Mouse (Mus musculus): ENCODE data around the gene Hspd1. TPM values are rescaled to one million over a fixed set of nuclear protein-coding genes. Genes with fewer than 3 reads are reported as not detected.

The Hspd1 gene
- polyA plus RNA-seq, 1 experiment from 2014 or later: 346 TPM

DNA sequence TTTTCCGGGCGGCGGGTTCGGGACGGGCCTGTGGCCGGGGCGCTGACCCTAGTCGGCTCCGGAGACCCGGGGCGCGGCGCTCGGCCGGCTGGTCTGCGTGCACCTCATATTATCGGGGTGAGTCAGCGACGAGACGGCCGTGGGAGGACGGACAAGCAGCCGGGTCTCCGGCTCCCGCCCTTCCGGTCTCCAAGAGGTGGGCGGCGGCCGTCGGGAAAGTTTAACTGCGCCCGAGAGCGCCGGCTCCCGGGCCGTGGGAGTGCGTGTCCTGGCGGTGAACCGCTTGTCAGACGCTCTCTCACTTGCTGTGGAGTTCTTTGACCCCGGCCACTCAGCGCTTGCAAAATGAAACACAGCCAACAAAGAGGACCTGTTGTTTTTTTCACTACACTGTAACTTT, 35.0 kb downstream of the Hspd1 start:
- under 1% methylated on average over 42 of the region's 42 CpGs for WGBS
- Histone ChIP-seq H3K9ac (peak overlapping the region; percentile 78), H3K36me3 (peaks cover 9% of the 10 kb centered on the region), H3K9me3 (no peaks in the 10 kb centered on the region), H3K4me1 (peaks cover 10% of the 10 kb centered on the region), H3K27me3 (peaks cover 4% of the 10 kb centered on the region; the same call in 1 of the 2 replicates), H3K4me3 (peak overlapping the region; percentile 84), H3K27ac (peak overlapping the region; percentile 11; the same call in 1 of the 2 replicates), H3K4me2 (replicated peaks) (peak overlapping the region; percentile 78)
- peak; percentile 54 for ATAC-seq (ENCODE audit: low FRiP score, low read depth)

- Histone ChIP-seq H3K9me3 (no peaks in the 10 kb centered on the region), H3K27ac (peak within 1 kb of the TSS; percentile 52; the same call in 1 of the 2 replicates), H3K27me3 (peaks cover 4% of the 10 kb centered on the region; the same call in 1 of the 2 replicates), H3K36me3 (peaks cover 9% of the 10 kb centered on the region), H3K4me3 (peak within 1 kb of the TSS; percentile 84), H3K4me1 (peaks cover 10% of the 10 kb centered on the region), H3K4me2 (replicated peaks) (peak within 1 kb of the TSS; percentile 82), H3K9ac (peak within 1 kb of the TSS; percentile 78)
- ATAC-seq (ENCODE audit: low FRiP score, low read depth): peak; percentile 100
- under 1% methylated on average over 45 of the region's 46 CpGs for WGBS
These were observed 35.6 kb downstream of the Hspd1 start, which contains the start of gene Coq10b for GRCm38 (mm10) chr1:55052355-55052953. Gene Coq10b, plus strand, starts transcription at chr1:55052770.

DNA sequence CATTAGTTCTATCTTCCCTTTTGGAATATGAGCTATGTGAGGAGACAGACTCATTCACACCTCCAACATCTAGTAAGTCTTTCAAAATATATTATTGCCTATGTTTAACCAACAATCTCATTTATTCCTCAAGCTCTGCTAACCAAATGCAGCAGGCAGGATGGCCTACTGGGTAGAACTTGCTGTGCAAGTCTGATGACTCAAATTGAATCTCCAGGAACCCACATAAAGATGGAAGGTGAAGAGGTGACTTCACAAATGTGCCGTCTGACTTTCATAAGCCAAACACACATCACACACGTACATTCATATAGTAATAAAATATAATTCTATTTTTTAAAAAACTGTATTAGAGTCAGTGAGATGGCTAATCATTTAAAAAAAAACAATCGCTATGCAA, 36.4 kb downstream of the Hspd1 start:
- ATAC-seq (ENCODE audit: low FRiP score, low read depth): no peak
- Histone ChIP-seq H3K4me1 (peaks cover 10% of the 10 kb centered on the region), H3K27ac (0 out of 2 replicates have a peak overlapping the region, but pooled peaks have one; percentile 52), H3K36me3 (peaks cover 3% of the 10 kb centered on the region; the same call in 1 of the 2 replicates), H3K9ac (no peak overlapping the region), H3K4me2 (replicated peaks) (peak overlapping the region; percentile 82), H3K27me3 (peaks cover 4% of the 10 kb centered on the region; the same call in 1 of the 2 replicates), H3K4me3 (peak overlapping the region; percentile 84), H3K9me3 (no peaks in the 10 kb centered on the region)
- WGBS: 72% methylated on average over 3 of the region's 3 CpGs

DNA sequence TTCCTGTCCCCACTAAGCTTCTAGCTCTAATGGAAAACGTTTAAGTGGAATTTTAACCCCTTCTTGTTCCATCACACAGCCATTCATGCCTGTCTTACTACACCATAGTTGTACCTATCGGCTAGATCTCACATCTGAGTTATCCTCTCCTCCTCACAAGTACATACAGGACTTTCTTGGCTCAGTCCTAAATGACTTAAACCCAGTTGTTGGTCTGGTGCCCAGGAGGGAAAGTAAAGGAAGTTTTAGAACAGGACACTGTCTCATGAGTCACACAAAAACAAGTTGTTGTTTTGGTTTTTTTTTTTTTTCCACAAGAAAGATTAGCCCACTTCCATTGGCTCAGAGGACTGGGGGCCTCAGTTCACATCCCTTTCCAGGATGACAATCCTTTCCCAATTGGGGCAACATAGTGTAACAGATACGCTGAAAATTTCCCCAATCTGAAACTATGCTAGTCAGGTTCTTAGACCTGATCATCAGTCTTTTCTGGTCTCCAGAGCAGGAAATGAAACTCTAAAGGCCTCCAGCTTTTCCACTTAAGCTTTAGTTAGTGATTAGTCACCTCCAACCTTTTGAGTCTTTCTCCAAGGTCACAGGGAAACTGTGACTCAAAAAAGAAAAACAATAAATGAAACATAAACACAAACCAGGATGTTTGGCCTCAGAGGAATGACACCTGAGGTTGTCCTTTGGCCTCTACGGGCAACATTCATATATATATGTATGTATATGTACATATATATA, 39.0 kb downstream of the Hspd1 start:
- Histone ChIP-seq H3K4me2 (replicated peaks) (no peak overlapping the region), H3K4me3 (no peak overlapping the region), H3K27ac (no peak overlapping the region), H3K4me1 (peaks cover 10% of the 10 kb centered on the region), H3K9me3 (no peaks in the 10 kb centered on the region), H3K27me3 (peaks cover 4% of the 10 kb centered on the region; the same call in 1 of the 2 replicates), H3K36me3 (no peaks in the 10 kb centered on the region), H3K9ac (no peak overlapping the region)
- 67% methylated on average over 4 of the region's 4 CpGs for WGBS
- ATAC-seq (ENCODE audit: low FRiP score, low read depth): no peak

- H3K27ac ChIP-seq: no peak overlapping the region
- no peaks in the 10 kb centered on the region for H3K4me1 ChIP-seq
- no peak overlapping the region for H3K4me3 ChIP-seq
- 80% methylated on average over 3 of the region's 3 CpGs for WGBS
- H3K9ac ChIP-seq: no peak overlapping the region
- no peak for ATAC-seq (ENCODE audit: low FRiP score, low read depth)
- H3K27me3 ChIP-seq: no peaks in the 10 kb centered on the region
- peaks cover 17% of the 10 kb centered on the region; the same call in 1 of the 2 replicates for H3K9me3 ChIP-seq
- no peak overlapping the region for H3K4me2 ChIP-seq (replicated peaks)
- no peaks in the 10 kb centered on the region for H3K36me3 ChIP-seq
These were observed 44.9 kb downstream of the Hspd1 start for GRCm38 (mm10) chr1:55043164-55043563.

DNA sequence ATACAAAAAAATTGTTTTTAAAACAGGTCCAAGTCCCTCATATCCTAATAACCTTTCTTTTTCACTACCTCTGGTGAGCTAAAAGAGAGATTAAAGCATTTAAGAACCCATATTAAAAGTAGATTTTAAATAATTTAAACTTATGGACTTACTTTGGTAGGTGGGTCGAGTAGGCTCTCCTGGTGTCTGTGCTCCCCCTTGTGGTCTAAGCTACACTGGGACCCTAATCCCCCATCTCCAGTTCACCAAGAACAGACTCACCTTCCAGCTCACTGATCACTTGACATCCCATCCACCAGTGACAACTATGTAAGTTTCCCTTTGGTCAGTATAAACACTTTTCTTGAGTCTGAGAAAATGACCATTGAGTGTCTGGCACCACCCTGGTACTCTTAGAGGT, 45.8 kb downstream of the Hspd1 start:
- Histone ChIP-seq H3K27ac (no peak overlapping the region), H3K36me3 (no peaks in the 10 kb centered on the region), H3K9ac (no peak overlapping the region), H3K4me3 (no peak overlapping the region), H3K4me1 (no peaks in the 10 kb centered on the region), H3K4me2 (replicated peaks) (no peak overlapping the region), H3K27me3 (no peaks in the 10 kb centered on the region), H3K9me3 (peaks cover 17% of the 10 kb centered on the region; the same call in 1 of the 2 replicates)
- no peak for ATAC-seq (ENCODE audit: low FRiP score, low read depth)
- 62% methylated on average over 1 of the region's 1 CpGs for WGBS

DNA sequence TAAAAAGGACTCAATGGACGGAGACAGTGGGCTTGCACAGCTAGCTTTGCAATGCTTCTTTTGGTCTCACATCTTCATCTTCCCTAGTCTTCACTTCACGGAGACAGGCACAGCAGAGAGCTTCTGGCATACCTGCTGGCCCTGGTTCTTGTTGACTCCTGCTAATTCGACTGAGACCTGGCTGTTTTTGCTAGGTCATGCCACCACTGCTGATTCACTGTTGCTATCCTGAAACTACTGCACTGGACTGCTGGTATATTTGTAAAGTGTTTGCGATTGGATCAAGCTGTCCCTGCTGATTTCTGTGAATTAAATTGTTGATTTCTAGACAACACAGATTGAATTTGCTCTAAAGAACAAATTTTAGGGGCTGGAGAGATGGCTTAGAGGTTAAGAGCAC, 46.4 kb downstream of the Hspd1 start:
- Histone ChIP-seq H3K27me3 (no peaks in the 10 kb centered on the region), H3K9ac (no peak overlapping the region), H3K27ac (no peak overlapping the region), H3K36me3 (no peaks in the 10 kb centered on the region), H3K9me3 (peaks cover 17% of the 10 kb centered on the region; the same call in 1 of the 2 replicates), H3K4me1 (no peaks in the 10 kb centered on the region), H3K4me3 (no peak overlapping the region), H3K4me2 (replicated peaks) (no peak overlapping the region)
- 85% methylated on average over 4 of the region's 4 CpGs for WGBS
- ATAC-seq (ENCODE audit: low FRiP score, low read depth): no peak

DNA sequence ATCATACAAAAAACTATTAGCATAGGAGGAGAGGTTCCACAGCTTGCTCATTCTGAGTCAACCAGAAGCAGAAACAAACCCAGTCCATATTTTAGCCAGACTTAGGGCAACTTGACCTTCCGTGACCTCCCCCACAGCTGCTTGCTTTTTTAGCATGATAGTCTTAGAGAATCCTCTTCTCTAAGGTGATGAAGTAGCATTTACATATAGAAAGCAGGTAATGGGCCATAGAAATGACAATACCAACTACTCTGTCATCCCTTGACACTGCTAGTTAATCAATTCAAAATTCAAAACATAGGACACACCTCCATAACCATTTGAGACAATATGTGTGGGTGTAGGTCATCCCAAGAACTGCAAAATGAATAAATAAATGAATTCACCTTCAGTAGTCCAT, 48.1 kb downstream of the Hspd1 start:
- Histone ChIP-seq H3K9me3 (peaks cover 17% of the 10 kb centered on the region; the same call in 1 of the 2 replicates), H3K4me3 (no peak overlapping the region), H3K36me3 (no peaks in the 10 kb centered on the region), H3K27ac (no peak overlapping the region), H3K27me3 (no peaks in the 10 kb centered on the region), H3K4me2 (replicated peaks) (no peak overlapping the region), H3K9ac (no peak overlapping the region), H3K4me1 (no peaks in the 10 kb centered on the region)
- 80% methylated on average over 1 of the region's 1 CpGs for WGBS
- no peak for ATAC-seq (ENCODE audit: low FRiP score, low read depth)

GRCm38 (mm10) chr1:55031026-55031779, 56.8 kb downstream of the Hspd1 start:
- ATAC-seq (ENCODE audit: low FRiP score, low read depth): no peak
- no peaks in the 10 kb centered on the region for H3K9me3 ChIP-seq
- no peak overlapping the region for H3K4me3 ChIP-seq
- H3K36me3 ChIP-seq: no peaks in the 10 kb centered on the region
- H3K27ac ChIP-seq: no peak overlapping the region
- no peak overlapping the region for H3K4me2 ChIP-seq (replicated peaks)
- no peaks in the 10 kb centered on the region for H3K27me3 ChIP-seq
- H3K4me1 ChIP-seq: no peaks in the 10 kb centered on the region
- H3K9ac ChIP-seq: no peak overlapping the region

DNA sequence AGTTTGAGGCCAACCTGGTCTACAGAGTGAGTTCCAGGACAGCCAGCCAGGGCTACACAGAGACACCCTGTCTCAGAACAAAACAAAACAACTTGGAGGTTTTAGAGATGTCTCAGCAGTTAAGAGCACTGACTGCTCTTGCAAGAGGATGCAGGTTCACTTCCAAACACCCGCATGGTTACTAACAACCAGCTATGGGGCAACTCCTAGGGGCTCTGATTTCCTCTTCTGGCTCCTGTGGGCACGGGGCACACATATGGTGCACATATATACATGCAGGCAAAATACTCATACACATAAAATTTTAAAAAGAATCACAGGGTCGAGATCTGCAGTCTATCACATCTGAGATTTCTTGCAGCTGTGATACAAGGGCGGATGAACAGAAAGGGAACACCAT, 58.6 kb downstream of the Hspd1 start:
- peaks cover 10% of the 10 kb centered on the region for H3K4me1 ChIP-seq
- no peaks in the 10 kb centered on the region for H3K27me3 ChIP-seq
- no peak overlapping the region for H3K27ac ChIP-seq
- no peak for ATAC-seq (ENCODE audit: low FRiP score, low read depth)
- H3K9me3 ChIP-seq: no peaks in the 10 kb centered on the region
- H3K4me3 ChIP-seq: no peak overlapping the region
- 65% methylated on average over 4 of the region's 4 CpGs for WGBS
- H3K9ac ChIP-seq: no peak overlapping the region
- H3K36me3 ChIP-seq: no peaks in the 10 kb centered on the region
- H3K4me2 ChIP-seq (replicated peaks): no peak overlapping the region

GRCm38 (mm10) chr1:55028512-55029249, 59.4 kb downstream of the Hspd1 start:
- peaks cover 10% of the 10 kb centered on the region for H3K4me1 ChIP-seq
- no peaks in the 10 kb centered on the region for H3K9me3 ChIP-seq
- 89% methylated on average over 11 of the region's 11 CpGs for WGBS
- H3K27me3 ChIP-seq: no peaks in the 10 kb centered on the region
- no peak overlapping the region for H3K4me3 ChIP-seq
- no peak overlapping the region for H3K9ac ChIP-seq
- H3K27ac ChIP-seq: no peak overlapping the region
- no peaks in the 10 kb centered on the region for H3K36me3 ChIP-seq
- no peak for ATAC-seq (ENCODE audit: low FRiP score, low read depth)
- no peak overlapping the region for H3K4me2 ChIP-seq (replicated peaks)
